Mouse (Mus musculus): ENCODE data around the gene Tnfsf15.

GRCm38 (mm10) chr4:63753855-63754254 is 8.9 kb upstream of the Tnfsf15 start:
- TF ChIP-seq CTCF (IDR thresholded peaks at IDR 0.05; ENCODE audit: control insufficient read depth, insufficient read depth, insufficient replicate concordance, low read depth, low read length) = no peak
- no peak for TF ChIP-seq POLR2A (IDR thresholded peaks at IDR 0.05; ENCODE audit: control insufficient read depth, low read depth, low read length)

Data from testis, adult 2 months (tissue).